Mouse (Mus musculus) lung, postnatal 10 days (tissue): ENCODE measurements around the gene Cgref1.

Experiments
- DNase-seq: peaks from one replicate; pipeline ENCODE4 v3.0.0; 2021

Cgref1 gene

GRCm38 (mm10) chr5:30944956-30945781 is at the start of gene Cgref1:
Gene Cgref1 (minus strand): TSS chr5:30945591.
- peak; percentile 72 for DNase-seq

- no peak for DNase-seq
Observed at GRCm38 (mm10) chr5:30994074-30994473, 48.7 kb upstream of the Cgref1 start.

GRCm38 (mm10) chr5:30992980-30993676 is 47.7 kb upstream of the Cgref1 start:
- DNase-seq = no peak

- DNase-seq = peak; percentile 36
Observed at GRCm38 (mm10) chr5:30982357-30982756, 37.0 kb upstream of the Cgref1 start.

GRCm38 (mm10) chr5:30974870-30975656 is 29.7 kb upstream of the Cgref1 start:
- DNase-seq = no peak

GRCm38 (mm10) chr5:30969440-30969839 is 24.0 kb upstream of the Cgref1 start:
- no peak for DNase-seq

- DNase-seq = peak; percentile 79
Observed at GRCm38 (mm10) chr5:30968416-30968815, 23.0 kb upstream of the Cgref1 start, which contains the start of gene Tcf23. Gene Tcf23 (plus strand): TSS chr5:30968662.

- no peak for DNase-seq
Observed at GRCm38 (mm10) chr5:30966189-30966588, 20.8 kb upstream of the Cgref1 start.

GRCm38 (mm10) chr5:30963916-30964315 is 18.5 kb upstream of the Cgref1 start:
- no peak for DNase-seq

GRCm38 (mm10) chr5:30961545-30962505 is 16.4 kb upstream of the Cgref1 start:
- no peak for DNase-seq

GRCm38 (mm10) chr5:30960814-30961213 is 15.4 kb upstream of the Cgref1 start:
- DNase-seq = no peak

GRCm38 (mm10) chr5:30959966-30960501 is 14.6 kb upstream of the Cgref1 start, which contains the start of gene Preb:
Gene Preb (minus strand): TSS chr5:30960361.
- DNase-seq = peak; percentile 99

- no peak for DNase-seq
Observed at GRCm38 (mm10) chr5:30959198-30959854, 13.9 kb upstream of the Cgref1 start.

- no peak for DNase-seq
Observed at GRCm38 (mm10) chr5:30957891-30958290, 12.5 kb upstream of the Cgref1 start.

GRCm38 (mm10) chr5:30955751-30956150 is 10.4 kb upstream of the Cgref1 start:
- no peak for DNase-seq

GRCm38 (mm10) chr5:30954556-30954955 is 9.2 kb upstream of the Cgref1 start:
- DNase-seq = no peak

- no peak for DNase-seq
Observed at GRCm38 (mm10) chr5:30954065-30954464, 8.7 kb upstream of the Cgref1 start.

GRCm38 (mm10) chr5:30952551-30952950 is 7.2 kb upstream of the Cgref1 start:
- DNase-seq = no peak

- DNase-seq = no peak
Observed at GRCm38 (mm10) chr5:30951706-30952105, 6.3 kb upstream of the Cgref1 start.

GRCm38 (mm10) chr5:30950922-30951321 is 5.5 kb upstream of the Cgref1 start:
- DNase-seq = no peak

- no peak for DNase-seq
Observed at GRCm38 (mm10) chr5:30950451-30950850, 5.1 kb upstream of the Cgref1 start.
